Mouse (Mus musculus): ENCODE data around the gene Prpf6. TPM values are rescaled to one million over a fixed set of nuclear protein-coding genes. Genes with fewer than 3 reads are reported as not detected.

Prpf6 gene
- total and polyA plus RNA-seq, 3 experiments = 58.7 to 69.4 TPM; not detected in 1

- Histone ChIP-seq H3K27me3 (ENCODE audit: control insufficient read depth in 1 of 2, insufficient read depth in 2 of 2, low read length in 2 of 2) (no peaks in the 10 kb centered on the region), H3K4me3 (ENCODE audit: control insufficient read depth in 1 of 2, insufficient read depth in 1 of 2, low read depth in 2 of 2, low read length in 2 of 2) (peak overlapping the region; percentile 69 to 84), H3K4me1 (ENCODE audit: control insufficient read depth in 1 of 2, insufficient read depth in 2 of 2, low read length in 2 of 2) (peaks cover 4 to 20% of the 10 kb centered on the region in 2 experiments), H3K79me2 (ENCODE audit: control insufficient read depth, insufficient read depth, low read length, poor library complexity) (peaks cover 15% of the 10 kb centered on the region), H3K27ac (ENCODE audit: control insufficient read depth, low read depth, low read length) (peak overlapping the region; percentile 79), H3K9me3 (replicated peaks; ENCODE audit: insufficient read depth, low read length) (no peaks in the 10 kb centered on the region), H3K36me3 (ENCODE audit: control insufficient read depth in 1 of 2, insufficient read depth in 2 of 2, low read length in 2 of 2) (peaks cover 0 to 14% of the 10 kb centered on the region in 2 experiments; a peak in 2 of 4 replicates), H3K9ac (ENCODE audit: control insufficient read depth, low read depth, low read length, poor library complexity, severe bottlenecking) (peak overlapping the region; percentile 87)
- TF ChIP-seq HCFC1 (IDR thresholded peaks at IDR 0.05; ENCODE audit: low read depth, low read length) (no peak), CHD1 (IDR thresholded peaks at IDR 0.05; ENCODE audit: low read depth, low read length) (0 out of 2 replicates have a peak, but pooled peaks have one; percentile 33)
- peak; percentile 16 for DNase-seq (ENCODE audit: low read depth, low spot score)
Measured at GRCm38 (mm10) chr2:181600226-181600758, 8.6 kb downstream of the Prpf6 start.

- Histone ChIP-seq H3K27ac (ENCODE audit: control insufficient read depth, low read depth, low read length) (peak overlapping the region; percentile 79), H3K79me2 (ENCODE audit: control insufficient read depth, insufficient read depth, low read length, poor library complexity) (peaks cover 15% of the 10 kb centered on the region), H3K9me3 (replicated peaks; ENCODE audit: insufficient read depth, low read length) (no peaks in the 10 kb centered on the region), H3K4me1 (ENCODE audit: control insufficient read depth in 1 of 2, insufficient read depth in 2 of 2, low read length in 2 of 2) (peaks cover 4 to 20% of the 10 kb centered on the region in 2 experiments), H3K27me3 (ENCODE audit: control insufficient read depth in 1 of 2, insufficient read depth in 2 of 2, low read length in 2 of 2) (no peaks in the 10 kb centered on the region), H3K9ac (ENCODE audit: control insufficient read depth, low read depth, low read length, poor library complexity, severe bottlenecking) (peak overlapping the region; percentile 96), H3K4me3 (ENCODE audit: control insufficient read depth in 1 of 2, insufficient read depth in 1 of 2, low read depth in 2 of 2, low read length in 2 of 2) (peak overlapping the region; percentile 80 to 84), H3K36me3 (ENCODE audit: control insufficient read depth in 1 of 2, insufficient read depth in 2 of 2, low read length in 2 of 2) (peaks cover 0 to 14% of the 10 kb centered on the region in 2 experiments; a peak in 2 of 4 replicates)
- peak; percentile 98 for DNase-seq (ENCODE audit: low read depth, low spot score)
- TF ChIP-seq USF1 (IDR thresholded peaks at IDR 0.05; ENCODE audit: low read depth, low read length) (0 out of 2 replicates have a peak, but pooled peaks have one; percentile 35), ELF1 (IDR thresholded peaks at IDR 0.05; ENCODE audit: low read depth, low read length) (peak; percentile 96), EP300 (IDR thresholded peaks at IDR 0.05; ENCODE audit: low read depth in 1 of 2, low read length in 2 of 2) (0 out of 4 replicates have a peak, but pooled peaks of 1 of the 2 experiments have one; percentile 5), POLR2A (IDR thresholded peaks at IDR 0.05; ENCODE audit: control insufficient read depth in 1 of 2, insufficient read depth in 1 of 2, low read depth in 1 of 2, low read length in 2 of 2, poor library complexity in 1 of 2) (peak; percentile 80 to 94), GABPA (IDR thresholded peaks at IDR 0.05; ENCODE audit: low read depth, low read length) (no peak), TCF12 (IDR thresholded peaks at IDR 0.05; ENCODE audit: low read depth, low read length) (peak; percentile 53), ZC3H11A (IDR thresholded peaks at IDR 0.05; ENCODE audit: low read depth, low read length) (0 out of 2 replicates have a peak, but pooled peaks have one; percentile 3), ETS1 (IDR thresholded peaks at IDR 0.05; ENCODE audit: low read depth, low read length) (peak; percentile 43; the same call in 1 of the 2 replicates), NRF1 (IDR thresholded peaks at IDR 0.05; ENCODE audit: insufficient read depth, low read depth, low read length, poor library complexity, severe bottlenecking) (peak; percentile 90), ZMIZ1 (IDR thresholded peaks at IDR 0.05; ENCODE audit: low read depth, low read length) (peak; percentile 81; the same call in 1 of the 2 replicates), USF2 (IDR thresholded peaks at IDR 0.05; ENCODE audit: borderline replicate concordance in 1 of 2, insufficient read depth in 1 of 2, low read depth in 1 of 2, low read length in 2 of 2) (no peak), RAD21 (IDR thresholded peaks at IDR 0.05; ENCODE audit: low read depth, low read length) (no peak), RCOR1 (IDR thresholded peaks at IDR 0.05; ENCODE audit: low read depth, low read length) (peak; percentile 34; the same call in 1 of the 2 replicates), MAX (IDR thresholded peaks at IDR 0.05; ENCODE audit: low read length) (peak; percentile 85), MXI1 (IDR thresholded peaks at IDR 0.05; ENCODE audit: low read depth, low read length) (peak; percentile 80), BHLHE40 (IDR thresholded peaks at IDR 0.05; ENCODE audit: borderline replicate concordance, low read depth, low read length) (no peak), MEF2A (IDR thresholded peaks at IDR 0.05; ENCODE audit: extremely low read depth, insufficient replicate concordance, low read depth, low read length, poor library complexity, severe bottlenecking) (no peak), POLR2AphosphoS2 (IDR thresholded peaks at IDR 0.05; ENCODE audit: low read length) (peak; percentile 79; the same call in 1 of the 2 replicates), UBTF (IDR thresholded peaks at IDR 0.05; ENCODE audit: borderline replicate concordance, insufficient read depth, low read depth, low read length) (0 out of 2 replicates have a peak, but pooled peaks have one; percentile 2), MYC (IDR thresholded peaks at IDR 0.05; ENCODE audit: low read depth, low read length) (peak; percentile 73), TBP (IDR thresholded peaks at IDR 0.05; ENCODE audit: low read depth, low read length) (peak; percentile 85), NELFE (IDR thresholded peaks at IDR 0.05; ENCODE audit: low read depth, low read length) (peak; percentile 94), SIN3A (IDR thresholded peaks at IDR 0.05; ENCODE audit: low read length) (peak; percentile 90), GATA1 (IDR thresholded peaks at IDR 0.05; ENCODE audit: low read depth, low read length) (0 out of 2 replicates have a peak, but pooled peaks have one; percentile 13), MAZ (IDR thresholded peaks at IDR 0.05; ENCODE audit: low read depth, low read length) (no peak)
Measured at GRCm38 (mm10) chr2:181600828-181601750, 9.4 kb downstream of the Prpf6 start.
